Comparison of ENCODE assay signal across 14 mouse cellular contexts in genomic region chr11:19470648-19471341, GRCm38 (mm10).
DNase-seq lines count a peak whose midpoint lies in the region; ATAC-seq lines count a peak whose summit lies in the region.
"Had no signal": no experiment of that assay in that cellular context is flagged by ENCODE, and none has a peak within 500 bp of the region (broad histone marks: within the 10 kb centered on the region; RNA-seq: fewer than 3 reads in every experiment).

No protein-coding gene starts in this region.

- ATAC-seq in granulocyte monocyte progenitor cell, adult 5-6 weeks (replicated peaks; ENCODE audit: poor library complexity, severe bottlenecking) = peak; percentile 53
- ATAC-seq: forebrain, embryonic 16.5 days; hindbrain, postnatal 0 days; intestine, embryonic 15.5 days had no signal

- DNase-seq in kidney, postnatal 36 days = peak; percentile 2 to 18
- no peak for DNase-seq in kidney, adult 8-10 months
- peak; percentile 32 for DNase-seq in lung, postnatal 25 days (ENCODE audit: low spot score)
- no peak for DNase-seq in left cerebral cortex, adult 8-10 months (ENCODE audit: low spot score in 2 of 2)
- DNase-seq in thymus, postnatal 25 days = no peak
- DNase-seq: adrenal gland, postnatal 10 days; B cell, adult 2 months; cerebellum, adult 9-11 months; heart, postnatal 14 days; layer of hippocampus, adult 9-11 months had no signal

Comparison
In these comparisons a context has a peak if more than half of its experiments do, and no peak if none do; other contexts are left out.
1. DNase-seq: peak in kidney, postnatal 36 days (2 of 2) and lung, postnatal 25 days (single experiment); none in kidney, adult 8-10 months (0 of 2), left cerebral cortex, adult 8-10 months (0 of 2) and thymus, postnatal 25 days (single experiment).